Mouse (Mus musculus) lung, adult 2 months (tissue): ENCODE results near the gene Opa3. TPM values are rescaled to one million over a fixed set of nuclear protein-coding genes. Genes with fewer than 3 reads are reported as not detected.

Source experiments
- DNase-seq: peaks from one replicate; pipeline ENCODE4 v3.0.0; 2022
- H3K4me1 ChIP-seq: fragments of 200-500 bp; 2 replicates; pipeline ENCODE4 v1.6.1; 2011; ENCODE audit warnings: low read length; ENCODE audit not compliant: control insufficient read depth, insufficient read depth
- H3K4me3 ChIP-seq: fragments of 200-500 bp; replicated peaks from 2 replicates; pipeline ENCODE3; 2011; ENCODE audit warnings: low read depth, mild to moderate bottlenecking, control low read depth, low read length; ENCODE audit errors: extremely low read depth
- CTCF ChIP-seq: fragments of 200-500 bp; IDR thresholded peaks from 2 replicates; pipeline ENCODE4 v1.5.1; 2011; ENCODE audit warnings: mild to moderate bottlenecking, low read length, control low read depth; ENCODE audit not compliant: insufficient read depth
- POLR2A ChIP-seq: fragments of 200-500 bp; IDR thresholded peaks from 2 replicates; pipeline ENCODE4 v1.6.1; 2011; ENCODE audit warnings: low read depth, mild to moderate bottlenecking, control low read depth, low read length, borderline replicate concordance; ENCODE audit errors: extremely low read depth
- WGBS: fragments of 180-500 bp; shearing (Covaris S2); methylation state at CpG from one replicate; pipeline ENCODE4 v1.1.7; 2018; 5-methylcytosine and 5-hydroxymethylcytosine counted together
- polyA plus RNA-seq: library from polyadenylated mRNA; depleted of rRNA; stranded (reverse); fragments of >200 nt; gene quantifications from 2 replicates; pipeline ENCODE4 v1.2.3, GENCODE M21; 2012; rRNA removed

Opa3 gene
- polyA plus RNA-seq, 1 experiment, result 27.6 TPM

GRCm38 (mm10) chr7:19305413-19305735, 77.2 kb downstream of the Opa3 start:
- TF ChIP-seq CTCF (no peak), POLR2A (no peak)
- no peak overlapping the region for H3K4me3 ChIP-seq
- WGBS, result 21% methylated on average over 6 of the region's 6 CpGs
- no peak for DNase-seq
- H3K4me1 ChIP-seq, result peaks cover 6% of the 10 kb centered on the region

Other genes starting within 250 kb of the Opa3 start
- 0.07 and 0.09 TPM in 2 replicates for gene Nanos2, start 240.9 kb upstream of the Opa3 start, polyA plus RNA-seq
- gene Mypop, start 237.1 kb upstream of the Opa3 start, polyA plus RNA-seq, result 7.2 and 10.2 TPM in 2 replicates
- 34.7 and 39.9 TPM in 2 replicates for gene Irf2bp1, start 224.3 kb upstream of the Opa3 start, polyA plus RNA-seq
- 0.39 and 0.60 TPM in 2 replicates for gene Foxa3, start 204.8 kb upstream of the Opa3 start, polyA plus RNA-seq
- 69.3 and 76.1 TPM in 2 replicates for gene Sympk, start 204.0 kb upstream of the Opa3 start, polyA plus RNA-seq
- not detected in 2 replicates for gene Rsph6a, start 173.6 kb upstream of the Opa3 start, polyA plus RNA-seq
- gene Dmwd, start 152.1 kb upstream of the Opa3 start, polyA plus RNA-seq, result 94.6 and 101 TPM in 2 replicates
- gene Dmpk, start 144.5 kb upstream of the Opa3 start, polyA plus RNA-seq, result 209 and 259 TPM in 2 replicates
- gene Six5, start 133.7 kb upstream of the Opa3 start, polyA plus RNA-seq, result 39.6 and 47.2 TPM in 2 replicates
- gene Gm4969, start 110.0 kb upstream of the Opa3 start, polyA plus RNA-seq, result not detected in 2 replicates
- 10.7 and 12.3 TPM in 2 replicates for gene Fbxo46, start 108.5 kb upstream of the Opa3 start, polyA plus RNA-seq
- 11.1 and 14.9 TPM in 2 replicates for gene Qpctl, start 79.0 kb upstream of the Opa3 start, polyA plus RNA-seq
- gene Snrpd2, start 78.6 kb upstream of the Opa3 start, polyA plus RNA-seq, result 16.2 and 20.1 TPM in 2 replicates
- 0.19 and 0.24 TPM in 2 replicates for gene Gipr, start 62.2 kb upstream of the Opa3 start, polyA plus RNA-seq
- gene Eml2, start 51.9 kb upstream of the Opa3 start, polyA plus RNA-seq, result 73.7 and 81.5 TPM in 2 replicates
- gene Gpr4, start 15.8 kb upstream of the Opa3 start, polyA plus RNA-seq, result 21.6 and 29.5 TPM in 2 replicates
- 194 TPM in 2 replicates for gene Vasp, start 43.5 kb downstream of the Opa3 start, polyA plus RNA-seq
- gene Ppm1n, start 51.7 kb downstream of the Opa3 start, polyA plus RNA-seq, result 0.23 and 0.36 TPM in 2 replicates
- 56.3 and 76.2 TPM in 2 replicates for gene Rtn2, start 54.3 kb downstream of the Opa3 start, polyA plus RNA-seq
- gene Fosb, start 81.7 kb downstream of the Opa3 start, polyA plus RNA-seq, result 4.0 and 4.6 TPM in 2 replicates
- gene Ercc1, start 116.4 kb downstream of the Opa3 start, polyA plus RNA-seq, result 38.7 and 46.6 TPM in 2 replicates
- gene Cd3eap, start 131.1 kb downstream of the Opa3 start, polyA plus RNA-seq, result 4.6 and 5.2 TPM in 2 replicates
- gene Ppp1r13l, start 131.4 kb downstream of the Opa3 start, polyA plus RNA-seq, result 10.0 and 17.8 TPM in 2 replicates
- 43.3 and 44.6 TPM in 2 replicates for gene Ercc2, start 153.7 kb downstream of the Opa3 start, polyA plus RNA-seq
- gene Klc3, start 175.8 kb downstream of the Opa3 start, polyA plus RNA-seq, result 14.1 and 18.2 TPM in 2 replicates
- gene Ckm, start 176.4 kb downstream of the Opa3 start, polyA plus RNA-seq, result 88.3 and 1,345 TPM in 2 replicates
- 29.2 and 34.3 TPM in 2 replicates for gene Mark4, start 230.5 kb downstream of the Opa3 start, polyA plus RNA-seq
- gene Exoc3l2, start 235.0 kb downstream of the Opa3 start, polyA plus RNA-seq, result 2.7 and 3.4 TPM in 2 replicates